Mouse (Mus musculus) ES-E14 (cell line): ENCODE data around the gene Dgkd. TPM values are rescaled to one million over a fixed set of nuclear protein-coding genes. Genes with fewer than 3 reads are reported as not detected.

Experiments used
- DNase-seq: peaks from one replicate; pipeline ENCODE4 v3.0.0-alpha.2; 2013; ENCODE audit warnings: low read depth, low spot score
- H3K27ac ChIP-seq: 2 replicates; pipeline ENCODE4 v1.5.1; 2012; ENCODE audit warnings: low read depth, mild to moderate bottlenecking, low read length, moderate library complexity, mixed read lengths; ENCODE audit not compliant: poor library complexity, insufficient read depth, severe bottlenecking
- H3K36me3 ChIP-seq: 2 replicates; pipeline ENCODE4 v1.6.1; 2012; ENCODE audit warnings: mild to moderate bottlenecking, low read length, moderate library complexity, mixed read lengths; ENCODE audit not compliant: control insufficient read depth, poor library complexity, insufficient read depth, severe bottlenecking
- H3K4me1 ChIP-seq, 2 experiments: fragments of 150-350 bp in 1 of 2; sonication (generic) in 1 of 2; 2 replicates each; pipeline ENCODE4 v1.6.1; 2012; ENCODE audit warnings: low read length in 2 of 2, mild to moderate bottlenecking in 1 of 2, mixed read lengths in 1 of 2; ENCODE audit not compliant: control insufficient read depth in 2 of 2, insufficient read depth in 2 of 2, poor library complexity in 1 of 2
- H3K4me3 ChIP-seq, 2 experiments: fragments of 150-350 bp in 1 of 2; sonication (generic) in 1 of 2; 2 replicates each; pipeline ENCODE4 v1.5.1; 2012; ENCODE audit warnings: low read length in 2 of 2, low read depth in 1 of 2, mild to moderate bottlenecking in 1 of 2, mixed read lengths in 1 of 2; ENCODE audit not compliant: insufficient read depth in 1 of 2, poor library complexity in 1 of 2, severe bottlenecking in 1 of 2
- H3K9ac ChIP-seq: 2 replicates; pipeline ENCODE4 v1.6.1; 2012; ENCODE audit warnings: low read depth, mild to moderate bottlenecking, low read length, mixed read lengths; ENCODE audit not compliant: poor library complexity, insufficient read depth, severe bottlenecking
- H3K9me3 ChIP-seq: fragments of 150-350 bp; sonication (generic); 2 replicates; pipeline ENCODE4 v1.6.1; 2012; ENCODE audit warnings: low read depth, mild to moderate bottlenecking, low read length; ENCODE audit not compliant: control insufficient read depth, insufficient read depth
- CHD2 ChIP-seq: IDR thresholded peaks from 2 replicates; pipeline ENCODE4 v1.6.1; 2014; ENCODE audit warnings: mild to moderate bottlenecking, low read depth, low read length, inconsistent platforms
- HCFC1 ChIP-seq: IDR thresholded peaks from 2 replicates; pipeline ENCODE4 v1.6.1; 2012; ENCODE audit warnings: low read length, inconsistent platforms, borderline replicate concordance; ENCODE audit not compliant: insufficient read depth
- MAFK ChIP-seq: IDR thresholded peaks from 2 replicates; pipeline ENCODE4 v1.6.1; 2014; ENCODE audit warnings: mild to moderate bottlenecking, low read depth, low read length, inconsistent platforms; ENCODE audit not compliant: insufficient read depth
- ZC3H11A ChIP-seq: IDR thresholded peaks from 2 replicates; pipeline ENCODE4 v1.6.1; 2012; ENCODE audit warnings: low read depth, mild to moderate bottlenecking, inconsistent platforms, low read length, borderline replicate concordance
- ZNF384 ChIP-seq: IDR thresholded peaks from 2 replicates; pipeline ENCODE4 v1.6.1; 2012; ENCODE audit warnings: low read depth, low read length, inconsistent platforms
- in situ Hi-C, 2 experiments: fragments of 600-800 bp; cut with MboI; formaldehyde crosslinking; loops; one replicate each; pipeline ENCODE4 v1.15.1; 2025; ENCODE audit warnings: low sequenced_read_pairs in 2 of 2, inconsistent platforms in 1 of 2; ENCODE audit not compliant: unreplicated experiment in 2 of 2
- total RNA-seq: library from RNA; depleted of rRNA; stranded (reverse); fragments of 300-350 nt; gene quantifications from 2 replicates; pipeline ENCODE4 v1.2.3, GENCODE M21; 2012

Dgkd gene
- total RNA-seq, 1 experiment = 37.4 TPM

DNA sequence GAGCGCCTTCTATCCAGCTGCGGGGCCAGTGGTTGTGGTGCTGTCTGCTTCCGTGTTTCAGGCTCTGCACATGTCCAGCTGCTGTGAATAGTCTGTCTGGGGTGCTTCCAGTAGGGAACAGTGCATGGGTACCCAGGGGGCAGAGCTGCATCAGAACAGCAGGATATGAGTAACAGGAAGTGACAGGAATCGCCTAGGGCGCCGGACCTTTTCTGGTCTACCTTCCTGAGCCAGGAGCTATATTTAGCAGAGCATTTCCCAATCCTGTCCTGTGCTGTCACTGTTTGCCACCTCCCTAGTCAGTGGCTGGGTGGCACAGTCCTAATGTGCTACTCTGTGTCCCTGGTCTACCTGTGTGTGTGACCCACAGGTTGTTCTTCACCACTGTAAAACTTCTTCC is 47.9 kb downstream of the Dgkd start:
- H3K36me3 ChIP-seq = no peaks in the 10 kb centered on the region
- DNase-seq = no peak
- H3K9me3 ChIP-seq = no peaks in the 10 kb centered on the region
- in situ Hi-C loops = no loop called here
- no peaks in the 10 kb centered on the region for H3K4me1 ChIP-seq
- H3K9ac ChIP-seq = no peak overlapping the region
- no peak overlapping the region for H3K4me3 ChIP-seq
- no peak for TF ChIP-seq ZC3H11A
- no peak for TF ChIP-seq CHD2
- no peak for TF ChIP-seq MAFK
- no peak for TF ChIP-seq HCFC1
- TF ChIP-seq ZNF384 = no peak
- H3K27ac ChIP-seq = no peak overlapping the region

DNA sequence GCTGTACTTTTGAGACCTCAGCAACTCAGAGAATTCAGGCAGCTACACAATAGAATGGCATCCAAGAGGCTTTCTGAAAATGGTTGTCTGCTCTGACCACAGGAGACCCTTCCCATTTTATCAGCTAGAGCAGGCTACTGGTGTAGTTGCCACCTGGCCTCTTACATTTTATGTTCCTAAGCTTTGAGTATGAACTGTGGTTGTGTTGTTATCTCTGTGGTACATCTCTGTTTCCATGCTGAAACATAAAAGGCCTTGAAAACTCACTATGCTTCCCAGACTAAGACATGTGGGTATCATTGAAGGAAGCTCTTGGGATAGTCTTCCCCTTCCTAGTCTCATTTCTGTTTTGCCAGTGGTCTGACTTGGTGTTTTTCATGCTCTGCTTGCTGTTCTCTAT is 49.1 kb downstream of the Dgkd start:
- in situ Hi-C loops = no loop called here
- no peaks in the 10 kb centered on the region for H3K4me1 ChIP-seq
- DNase-seq = no peak
- H3K9me3 ChIP-seq = no peaks in the 10 kb centered on the region
- TF ChIP-seq HCFC1 (no peak), ZC3H11A (no peak), ZNF384 (no peak), CHD2 (no peak), MAFK (no peak)
- H3K36me3 ChIP-seq = no peaks in the 10 kb centered on the region
- H3K27ac ChIP-seq = no peak overlapping the region
- no peak overlapping the region for H3K4me3 ChIP-seq
- no peak overlapping the region for H3K9ac ChIP-seq

DNA sequence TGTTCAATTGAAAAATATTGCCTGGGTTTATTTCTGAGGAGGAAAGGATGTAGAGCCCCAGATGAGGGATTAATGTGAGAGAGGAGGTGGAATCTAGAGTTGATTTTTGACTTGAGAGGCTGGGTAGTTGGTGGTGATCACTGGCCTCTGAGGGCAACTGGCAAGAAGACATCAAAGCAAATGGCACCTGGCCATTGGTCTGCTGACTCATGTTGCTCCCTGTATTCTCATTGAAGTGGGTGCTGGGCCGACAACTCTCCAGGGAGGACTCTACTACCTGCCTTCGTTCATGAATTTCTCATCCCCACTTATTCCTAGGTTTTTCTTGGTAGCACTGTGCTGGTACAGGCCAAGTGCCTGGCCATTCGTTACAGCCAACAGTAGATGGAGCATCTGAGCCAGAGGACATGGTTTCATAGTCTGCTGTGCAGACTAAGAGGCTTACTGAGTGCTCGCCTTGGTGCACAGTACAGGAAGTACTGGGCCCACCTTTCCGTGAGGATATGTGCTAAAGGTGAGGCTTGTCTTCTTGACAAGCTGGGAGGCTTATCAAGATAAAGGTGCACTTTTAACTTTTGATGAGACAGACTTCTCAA is 53.4 kb downstream of the Dgkd start:
- Histone ChIP-seq H3K36me3 (no peaks in the 10 kb centered on the region; the same call in 1 of the 2 replicates), H3K9me3 (no peaks in the 10 kb centered on the region), H3K9ac (no peak overlapping the region), H3K27ac (no peak overlapping the region), H3K4me3 (no peak overlapping the region), H3K4me1 (no peaks in the 10 kb centered on the region)
- TF ChIP-seq CHD2 (no peak), MAFK (no peak), HCFC1 (no peak), ZC3H11A (no peak), ZNF384 (no peak)
- DNase-seq = no peak
- in situ Hi-C loops = no loop called here

DNA sequence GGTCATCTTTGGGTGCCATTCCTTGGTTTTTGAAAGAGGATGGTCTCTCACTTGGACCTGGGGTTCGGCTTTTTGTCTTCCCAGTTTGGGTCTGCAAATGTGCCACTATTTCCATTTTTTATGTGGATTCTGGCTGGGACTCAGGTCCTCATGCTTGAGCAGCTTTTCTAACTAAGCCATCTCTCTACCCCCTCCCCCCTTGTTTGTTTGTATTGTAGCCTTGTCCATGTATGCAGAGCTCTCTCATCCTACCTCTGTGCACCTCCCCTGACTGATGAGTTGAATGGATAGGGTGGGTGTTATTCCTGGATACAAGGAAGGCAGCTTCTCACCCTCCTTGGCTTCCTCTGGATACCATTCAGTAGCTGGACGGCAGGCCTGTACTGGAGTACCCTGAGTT is 54.9 kb downstream of the Dgkd start:
- H3K4me3 ChIP-seq = no peak overlapping the region
- TF ChIP-seq MAFK (no peak), ZC3H11A (no peak), CHD2 (no peak), HCFC1 (no peak), ZNF384 (no peak)
- no peaks in the 10 kb centered on the region; the same call in 1 of the 2 replicates for H3K36me3 ChIP-seq
- H3K27ac ChIP-seq = no peak overlapping the region
- no peaks in the 10 kb centered on the region for H3K4me1 ChIP-seq
- no peaks in the 10 kb centered on the region for H3K9me3 ChIP-seq
- in situ Hi-C loops = no loop called here
- no peak overlapping the region for H3K9ac ChIP-seq
- DNase-seq = no peak

DNA sequence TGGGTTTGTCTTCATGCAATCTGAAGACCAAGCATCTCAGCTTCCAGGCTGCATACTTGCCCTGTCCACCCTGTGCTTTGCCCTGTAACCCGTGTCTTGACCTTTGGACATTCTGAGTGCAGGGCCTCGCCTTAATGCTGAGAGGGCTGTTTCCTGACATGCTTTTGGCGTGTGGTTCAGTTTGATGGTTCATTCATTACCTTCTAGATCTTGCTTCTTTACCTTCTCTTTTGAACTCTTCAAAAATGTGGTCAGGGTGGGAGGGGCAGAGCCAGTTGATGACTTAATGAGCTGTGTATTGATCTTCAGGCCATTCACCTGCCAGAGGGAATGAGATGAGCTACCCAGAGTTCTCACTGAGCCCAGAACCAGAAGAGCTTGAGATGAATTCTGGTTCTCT is 55.6 kb downstream of the Dgkd start:
- no peak for DNase-seq
- no peak overlapping the region for H3K9ac ChIP-seq
- no peaks in the 10 kb centered on the region; the same call in 1 of the 2 replicates for H3K36me3 ChIP-seq
- no peak overlapping the region for H3K4me3 ChIP-seq
- no peak overlapping the region for H3K27ac ChIP-seq
- TF ChIP-seq HCFC1 (no peak), MAFK (no peak), ZC3H11A (no peak), ZNF384 (no peak), CHD2 (no peak)
- in situ Hi-C loops = no loop called here
- H3K9me3 ChIP-seq = no peaks in the 10 kb centered on the region
- no peaks in the 10 kb centered on the region for H3K4me1 ChIP-seq
